Mouse (Mus musculus) neural tube, embryonic 11.5 days (tissue): ENCODE measurements around the gene Kars. TPM values are rescaled to one million over a fixed set of nuclear protein-coding genes. Genes with fewer than 3 reads are reported as not detected.
A peak's percentile ranks its signal among the peaks of the same experiment; 100 is the strongest.

ENCODE experiments used
- ATAC-seq: fragments of 200-750 bp; cut with Nextera tagmentation; 2 replicates; pipeline ENCODE4 v1.8.0; 2017; ENCODE audit warnings: moderate number of reproducible peaks, mild to moderate bottlenecking, moderate TSS enrichment, moderate library complexity; ENCODE audit not compliant: insufficient read depth, low FRiP score, low TSS enrichment
- DNase-seq: peaks from one replicate; pipeline ENCODE4 v3.0.0-alpha.2; 2015; ENCODE audit warnings: low spot score
- H3K27ac ChIP-seq: fragments of 300-500 bp; sonication (generic); 2 replicates; pipeline ENCODE4 v1.5.1; 2014; ENCODE audit warnings: low read depth, mild to moderate bottlenecking, low read length
- H3K27me3 ChIP-seq: fragments of 300-500 bp; sonication (generic); 2 replicates; pipeline ENCODE4 v1.6.1; 2014; ENCODE audit warnings: mild to moderate bottlenecking, low read length, mixed read lengths; ENCODE audit not compliant: control insufficient read depth, insufficient read depth
- H3K36me3 ChIP-seq: fragments of 300-500 bp; sonication (generic); 2 replicates; pipeline ENCODE4 v1.6.1; 2014; ENCODE audit warnings: mild to moderate bottlenecking, low read length, moderate library complexity, mixed read lengths; ENCODE audit not compliant: control insufficient read depth, insufficient read depth
- H3K4me1 ChIP-seq: fragments of 300-500 bp; sonication (generic); 2 replicates; pipeline ENCODE4 v1.6.1; 2014; ENCODE audit warnings: low read length, mixed read lengths; ENCODE audit not compliant: control insufficient read depth, insufficient read depth
- H3K4me2 ChIP-seq: fragments of 300-500 bp; sonication (generic); 2 replicates; pipeline ENCODE4 v1.6.1; 2014; ENCODE audit warnings: low read depth, mild to moderate bottlenecking, moderate library complexity
- H3K4me3 ChIP-seq: fragments of 300-500 bp; sonication (generic); 2 replicates; pipeline ENCODE4 v1.5.1; 2014; ENCODE audit warnings: low read depth, low read length
- H3K9ac ChIP-seq: fragments of 300-500 bp; sonication (generic); 2 replicates; pipeline ENCODE4 v1.6.1; 2014; ENCODE audit warnings: mild to moderate bottlenecking, low read length
- H3K9me3 ChIP-seq: fragments of 300-500 bp; sonication (generic); 2 replicates; pipeline ENCODE4 v1.6.1; 2016; ENCODE audit warnings: low read length; ENCODE audit not compliant: control insufficient read depth
- WGBS: fragments of 180-500 bp; shearing (Covaris S2); extraction: QIAGEN DNeasy Blood & Tissue Kit; methylation state at CpG from one replicate; pipeline ENCODE4 v1.1.7; 2014; 5-methylcytosine and 5-hydroxymethylcytosine counted together
- polyA plus RNA-seq: library from polyadenylated mRNA; unstranded; fragments of >200 nt; fragmentation: Nextera tagmentation; extraction: Ambion mirVana; gene quantifications from 2 replicates; pipeline ENCODE4 v1.2.1, GENCODE M21; 2014

Gene Kars
- polyA plus RNA-seq, 1 experiment from 2014 or later, result 249 TPM

DNA sequence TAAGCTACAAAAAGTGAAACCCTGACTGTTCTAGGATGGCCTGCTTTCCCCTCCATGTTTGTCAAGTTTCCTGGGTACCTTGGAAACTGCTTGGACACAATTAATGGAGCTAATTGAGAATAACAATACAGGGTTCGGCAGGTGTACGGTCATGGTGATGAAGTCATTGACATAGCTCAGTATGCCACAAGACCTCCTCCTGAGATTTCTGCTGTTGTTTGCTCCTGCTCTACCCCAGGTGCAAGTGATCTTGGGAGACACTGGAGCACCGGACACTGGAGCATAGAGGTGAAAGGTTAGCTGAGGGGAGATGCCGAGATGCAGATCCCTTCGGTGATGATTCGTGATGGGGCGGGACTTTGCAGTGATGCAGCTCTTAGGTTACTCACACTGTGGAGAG lies 21.9 kb upstream of the Kars start:
- 52% methylated on average over 7 of the region's 7 CpGs for WGBS
- no peaks in the 10 kb centered on the region for H3K27me3 ChIP-seq
- no peak for ATAC-seq
- H3K4me2 ChIP-seq, result no peak overlapping the region
- H3K27ac ChIP-seq, result no peak overlapping the region
- no peak for DNase-seq
- no peak overlapping the region for H3K4me3 ChIP-seq
- no peaks in the 10 kb centered on the region for H3K4me1 ChIP-seq
- H3K9me3 ChIP-seq, result no peaks in the 10 kb centered on the region
- no peaks in the 10 kb centered on the region for H3K36me3 ChIP-seq
- no peak overlapping the region for H3K9ac ChIP-seq

DNA sequence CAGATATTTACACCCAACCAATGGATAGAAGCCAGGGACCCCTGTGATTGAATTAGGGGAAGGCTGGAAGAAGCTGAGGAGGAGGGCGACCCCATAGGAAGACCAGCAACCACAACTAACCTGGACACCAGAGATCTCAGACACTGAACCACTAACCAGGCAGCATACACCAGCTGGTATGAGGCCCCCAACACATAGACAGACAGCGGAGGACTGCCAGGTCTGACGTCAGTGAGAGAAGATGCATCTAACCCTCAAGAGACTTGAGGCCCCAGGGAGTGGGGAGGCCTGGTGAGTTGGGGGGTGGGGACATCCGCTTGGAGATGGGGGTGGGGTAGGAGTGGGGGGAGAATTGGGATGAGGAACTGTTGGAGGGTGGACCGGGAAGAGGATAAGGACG lies 19.5 kb upstream of the Kars start:
- H3K4me3 ChIP-seq, result no peak overlapping the region
- DNase-seq (no peak), ATAC-seq (no peak)
- H3K9ac ChIP-seq, result no peak overlapping the region
- no peaks in the 10 kb centered on the region for H3K27me3 ChIP-seq
- H3K4me1 ChIP-seq, result no peaks in the 10 kb centered on the region
- 61% methylated on average over 6 of the region's 6 CpGs for WGBS
- no peaks in the 10 kb centered on the region for H3K36me3 ChIP-seq
- H3K27ac ChIP-seq, result no peak overlapping the region
- H3K9me3 ChIP-seq, result no peaks in the 10 kb centered on the region
- no peak overlapping the region for H3K4me2 ChIP-seq

DNA sequence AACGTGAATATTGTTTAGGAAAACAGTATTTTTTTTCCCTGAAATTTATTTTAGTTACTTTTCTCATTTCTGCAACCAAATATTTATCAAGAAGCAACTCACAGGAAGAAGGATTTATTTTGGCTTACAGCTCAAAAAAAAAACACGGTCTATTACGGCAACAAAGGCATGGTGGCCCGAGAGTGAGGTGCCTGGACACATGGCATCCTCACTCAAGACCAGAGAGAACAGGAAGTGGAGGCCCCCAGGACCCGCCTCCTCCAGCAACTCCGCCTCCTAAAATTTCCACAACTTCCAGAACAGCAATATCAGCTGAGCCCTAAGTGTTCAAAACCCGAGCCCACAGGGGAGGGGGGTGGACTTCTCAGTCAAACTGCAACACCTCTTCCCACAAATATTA lies 18.3 kb upstream of the Kars start:
- H3K9me3 ChIP-seq, result no peaks in the 10 kb centered on the region
- H3K9ac ChIP-seq, result no peak overlapping the region
- no peak overlapping the region for H3K27ac ChIP-seq
- 90% methylated on average over 7 of the region's 7 CpGs for WGBS
- no peak overlapping the region for H3K4me3 ChIP-seq
- no peaks in the 10 kb centered on the region for H3K36me3 ChIP-seq
- no peak overlapping the region for H3K4me2 ChIP-seq
- ATAC-seq (no peak), DNase-seq (no peak)
- H3K27me3 ChIP-seq, result no peaks in the 10 kb centered on the region
- H3K4me1 ChIP-seq, result no peaks in the 10 kb centered on the region

GRCm38 (mm10) chr8:112014936-112015335 lies 3.8 kb upstream of the Kars start, which contains the start of gene Gm6793:
Gene Gm6793 (minus strand): TSS chr8:112015036.
- WGBS, result 93% methylated on average over 11 of the region's 11 CpGs
- DNase-seq, result no peak
- no peak within 1 kb of the TSS for H3K9ac ChIP-seq

GRCm38 (mm10) chr8:112011816-112012242 lies 706 bp upstream of the Kars start:
- Histone ChIP-seq H3K9me3 (no peaks in the 10 kb centered on the region), H3K36me3 (no peaks in the 10 kb centered on the region), H3K27ac (peak overlapping the region; percentile 60; the same call in 1 of the 2 replicates), H3K27me3 (no peaks in the 10 kb centered on the region), H3K4me1 (peaks cover 16% of the 10 kb centered on the region), H3K4me3 (peak overlapping the region; percentile 85), H3K9ac (peak overlapping the region; percentile 80), H3K4me2 (peak overlapping the region; percentile 94)
- under 1% methylated on average over 40 of the region's 40 CpGs for WGBS
- ATAC-seq, result peak; percentile 60
- no peak for DNase-seq

More at GRCm38 (mm10) chr8:112014936-112015335, 3.8 kb upstream of the Kars start, which contains the start of gene Gm6793:
- ATAC-seq, result no peak
- no peak within 1 kb of the TSS for H3K4me3 ChIP-seq
- no peak within 1 kb of the TSS for H3K27ac ChIP-seq
- peaks cover 16% of the 10 kb centered on the region for H3K4me1 ChIP-seq
- H3K4me2 ChIP-seq, result no peak within 1 kb of the TSS
- no peaks in the 10 kb centered on the region for H3K9me3 ChIP-seq
- peaks cover 2% of the 10 kb centered on the region; the same call in 1 of the 2 replicates for H3K36me3 ChIP-seq
- H3K27me3 ChIP-seq, result no peaks in the 10 kb centered on the region

DNA sequence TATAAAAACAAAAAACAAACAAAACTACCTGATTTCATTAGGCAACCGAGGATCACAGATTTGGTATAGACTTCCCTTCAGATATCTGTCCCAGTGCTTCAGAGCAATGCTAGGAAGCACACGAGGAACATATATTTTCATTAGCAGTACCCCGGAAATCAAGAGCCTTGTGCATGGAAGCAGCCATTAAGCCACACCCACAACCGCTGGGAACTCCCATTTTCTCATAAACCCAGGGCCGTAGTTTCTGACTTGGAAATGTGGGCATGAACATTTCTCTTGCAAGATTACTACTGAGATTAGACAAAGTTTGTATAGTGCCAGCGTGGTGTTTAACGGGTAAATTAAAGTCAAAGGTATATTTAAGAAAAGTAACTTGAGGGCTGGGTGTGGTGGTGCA lies 1.6 kb downstream of the Kars start:
- no peak overlapping the region for H3K4me2 ChIP-seq
- peaks cover 16% of the 10 kb centered on the region for H3K4me1 ChIP-seq
- no peak overlapping the region for H3K4me3 ChIP-seq
- 0 out of 2 replicates have a peak, but pooled peaks cover 3% of the 10 kb centered on the region for H3K36me3 ChIP-seq
- no peak overlapping the region for H3K27ac ChIP-seq
- DNase-seq, result no peak
- H3K9me3 ChIP-seq, result no peaks in the 10 kb centered on the region
- WGBS, result 92% methylated on average over 7 of the region's 7 CpGs
- no peaks in the 10 kb centered on the region for H3K27me3 ChIP-seq
- no peak overlapping the region for H3K9ac ChIP-seq
- ATAC-seq, result no peak

DNA sequence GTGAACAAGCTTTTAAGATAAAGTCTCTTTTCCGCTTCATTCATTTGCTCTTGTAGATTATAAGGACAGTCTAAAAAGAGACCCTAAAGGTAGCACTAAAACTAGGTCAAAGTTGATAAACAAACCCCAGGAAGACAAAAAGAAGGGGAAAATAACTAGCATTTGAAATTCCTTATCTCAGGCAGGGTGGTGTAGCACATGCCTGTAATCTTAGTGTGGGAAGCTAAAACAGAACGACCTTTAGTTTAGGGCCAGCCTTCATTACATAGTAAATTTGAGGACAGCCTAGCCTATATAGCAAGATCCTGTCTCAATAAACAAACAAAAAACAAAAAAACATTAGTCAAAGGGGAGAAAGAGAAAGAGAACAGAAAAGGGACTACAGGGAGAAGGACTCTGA lies 3.5 kb downstream of the Kars start:
- Histone ChIP-seq H3K4me3 (no peak overlapping the region), H3K9ac (no peak overlapping the region), H3K4me1 (peaks cover 10% of the 10 kb centered on the region), H3K4me2 (no peak overlapping the region), H3K27ac (no peak overlapping the region), H3K27me3 (no peaks in the 10 kb centered on the region), H3K9me3 (no peaks in the 10 kb centered on the region), H3K36me3 (peaks cover 13% of the 10 kb centered on the region)
- DNase-seq (no peak), ATAC-seq (no peak)
- WGBS, result 94% methylated on average over 2 of the region's 2 CpGs

DNA sequence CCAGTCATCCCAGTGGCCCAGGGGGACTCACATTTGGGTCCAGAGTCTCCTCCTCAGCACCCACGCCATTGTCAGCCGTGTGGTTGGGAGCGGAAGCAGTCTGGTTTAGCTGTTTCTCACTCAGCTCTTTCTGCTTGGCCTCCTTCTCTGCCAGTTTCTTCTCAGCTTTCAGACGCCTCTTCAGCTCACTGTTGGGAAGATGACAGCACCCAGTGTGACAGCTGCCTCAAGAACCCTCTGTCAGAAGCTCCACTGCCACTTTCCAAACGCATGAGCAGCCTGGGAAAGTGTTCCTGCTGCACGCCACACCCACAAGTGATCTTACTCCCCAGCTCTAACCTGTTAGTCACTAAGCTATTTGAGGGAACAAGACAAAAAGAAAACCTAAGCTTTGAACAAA lies 5.5 kb downstream of the Kars start:
- H3K9me3 ChIP-seq, result no peaks in the 10 kb centered on the region
- H3K4me1 ChIP-seq, result peaks cover 4% of the 10 kb centered on the region; the same call in 1 of the 2 replicates
- no peak overlapping the region for H3K4me3 ChIP-seq
- no peak for ATAC-seq
- no peak overlapping the region for H3K4me2 ChIP-seq
- WGBS, result 94% methylated on average over 6 of the region's 6 CpGs
- no peak overlapping the region for H3K27ac ChIP-seq
- H3K9ac ChIP-seq, result no peak overlapping the region
- H3K27me3 ChIP-seq, result no peaks in the 10 kb centered on the region
- peaks cover 23% of the 10 kb centered on the region for H3K36me3 ChIP-seq
- no peak for DNase-seq

GRCm38 (mm10) chr8:112004754-112005153 lies 6.4 kb downstream of the Kars start:
- Histone ChIP-seq H3K9me3 (no peaks in the 10 kb centered on the region), H3K4me3 (no peak overlapping the region), H3K36me3 (peaks cover 31% of the 10 kb centered on the region), H3K27ac (no peak overlapping the region), H3K9ac (no peak overlapping the region), H3K4me1 (no peaks in the 10 kb centered on the region), H3K4me2 (no peak overlapping the region), H3K27me3 (no peaks in the 10 kb centered on the region)
- DNase-seq (no peak), ATAC-seq (no peak)
